Mouse (Mus musculus): ENCODE results near the gene Cand1. TPM values are rescaled to one million over a fixed set of nuclear protein-coding genes. Genes with fewer than 3 reads are reported as not detected.
A peak's percentile ranks its signal among the peaks of the same experiment; 100 is the strongest.

The Cand1 gene
- polyA plus RNA-seq, 1 experiment from 2014 or later = 35.8 TPM

GRCm38 (mm10) chr10:119206309-119206932 is 33.4 kb downstream of the Cand1 start:
- Histone ChIP-seq H3K4me3 (no peak overlapping the region), H3K4me1 (no peaks in the 10 kb centered on the region), H3K4me2 (no peak overlapping the region), H3K36me3 (peaks cover 96% of the 10 kb centered on the region), H3K9me3 (no peaks in the 10 kb centered on the region), H3K27ac (replicated peaks) (no peak overlapping the region), H3K27me3 (replicated peaks) (no peaks in the 10 kb centered on the region), H3K9ac (no peak overlapping the region)
- 87% methylated on average over 8 of the region's 8 CpGs for WGBS
- ATAC-seq (ENCODE audit: extremely low read depth, insufficient number of reproducible peaks, low FRiP score, low TSS enrichment) = no peak

GRCm38 (mm10) chr10:119205229-119205628 is 34.6 kb downstream of the Cand1 start:
- H3K4me2 ChIP-seq = no peak overlapping the region
- no peak overlapping the region for H3K27ac ChIP-seq (replicated peaks)
- H3K36me3 ChIP-seq = peaks cover 93% of the 10 kb centered on the region
- no peaks in the 10 kb centered on the region for H3K27me3 ChIP-seq (replicated peaks)
- no peaks in the 10 kb centered on the region for H3K4me1 ChIP-seq
- H3K9ac ChIP-seq = no peak overlapping the region
- no peak for ATAC-seq (ENCODE audit: extremely low read depth, insufficient number of reproducible peaks, low FRiP score, low TSS enrichment)
- 85% methylated on average over 5 of the region's 5 CpGs for WGBS
- no peaks in the 10 kb centered on the region for H3K9me3 ChIP-seq
- no peak overlapping the region for H3K4me3 ChIP-seq

GRCm38 (mm10) chr10:119204334-119204946 is 35.4 kb downstream of the Cand1 start:
- ATAC-seq (ENCODE audit: extremely low read depth, insufficient number of reproducible peaks, low FRiP score, low TSS enrichment) = no peak
- Histone ChIP-seq H3K36me3 (peaks cover 94% of the 10 kb centered on the region), H3K9me3 (no peaks in the 10 kb centered on the region), H3K4me2 (no peak overlapping the region), H3K4me3 (no peak overlapping the region), H3K27me3 (replicated peaks) (no peaks in the 10 kb centered on the region), H3K9ac (no peak overlapping the region), H3K4me1 (no peaks in the 10 kb centered on the region), H3K27ac (replicated peaks) (no peak overlapping the region)
- 81% methylated on average over 12 of the region's 12 CpGs for WGBS

- Histone ChIP-seq H3K36me3 (peaks cover 89% of the 10 kb centered on the region), H3K4me3 (no peak overlapping the region), H3K9me3 (no peaks in the 10 kb centered on the region), H3K4me2 (no peak overlapping the region), H3K27me3 (replicated peaks) (no peaks in the 10 kb centered on the region), H3K4me1 (no peaks in the 10 kb centered on the region), H3K27ac (replicated peaks) (no peak overlapping the region), H3K9ac (no peak overlapping the region)
- no peak for ATAC-seq (ENCODE audit: extremely low read depth, insufficient number of reproducible peaks, low FRiP score, low TSS enrichment)
- 92% methylated on average over 5 of the region's 5 CpGs for WGBS
Measured at GRCm38 (mm10) chr10:119199864-119200263, 40.0 kb downstream of the Cand1 start.

GRCm38 (mm10) chr10:119198186-119198880 is 41.5 kb downstream of the Cand1 start:
- H3K27ac ChIP-seq (replicated peaks) = no peak overlapping the region
- no peaks in the 10 kb centered on the region for H3K9me3 ChIP-seq
- ATAC-seq (ENCODE audit: extremely low read depth, insufficient number of reproducible peaks, low FRiP score, low TSS enrichment) = no peak
- H3K4me1 ChIP-seq = no peaks in the 10 kb centered on the region
- H3K27me3 ChIP-seq (replicated peaks) = no peaks in the 10 kb centered on the region
- H3K4me3 ChIP-seq = no peak overlapping the region
- 89% methylated on average over 9 of the region's 9 CpGs for WGBS
- H3K9ac ChIP-seq = no peak overlapping the region
- no peak overlapping the region for H3K4me2 ChIP-seq
- peaks cover 75% of the 10 kb centered on the region for H3K36me3 ChIP-seq

GRCm38 (mm10) chr10:119197621-119198150 is 42.2 kb downstream of the Cand1 start:
- H3K9ac ChIP-seq = no peak overlapping the region
- no peak overlapping the region for H3K27ac ChIP-seq (replicated peaks)
- H3K9me3 ChIP-seq = no peaks in the 10 kb centered on the region
- H3K36me3 ChIP-seq = peaks cover 68% of the 10 kb centered on the region
- no peak overlapping the region for H3K4me2 ChIP-seq
- no peaks in the 10 kb centered on the region for H3K27me3 ChIP-seq (replicated peaks)
- H3K4me3 ChIP-seq = no peak overlapping the region
- WGBS = 89% methylated on average over 13 of the region's 13 CpGs
- ATAC-seq (ENCODE audit: extremely low read depth, insufficient number of reproducible peaks, low FRiP score, low TSS enrichment) = no peak
- peaks cover 6% of the 10 kb centered on the region for H3K4me1 ChIP-seq

GRCm38 (mm10) chr10:119192598-119193372 is 47.1 kb downstream of the Cand1 start:
- ATAC-seq (ENCODE audit: extremely low read depth, insufficient number of reproducible peaks, low FRiP score, low TSS enrichment) = peak; percentile 68
- peak overlapping the region; percentile 52 for H3K9ac ChIP-seq
- no peaks in the 10 kb centered on the region for H3K27me3 ChIP-seq (replicated peaks)
- peak overlapping the region; percentile 58 for H3K4me2 ChIP-seq
- H3K4me1 ChIP-seq = peaks cover 18% of the 10 kb centered on the region
- H3K36me3 ChIP-seq = peaks cover 24% of the 10 kb centered on the region
- no peaks in the 10 kb centered on the region for H3K9me3 ChIP-seq
- H3K4me3 ChIP-seq = 0 out of 2 replicates have a peak overlapping the region, but pooled peaks have one; percentile 13
- peak overlapping the region; percentile 88 for H3K27ac ChIP-seq (replicated peaks)
- 8% methylated on average over 8 of the region's 8 CpGs for WGBS

- no peaks in the 10 kb centered on the region for H3K36me3 ChIP-seq
- no peak overlapping the region for H3K9ac ChIP-seq
- H3K27ac ChIP-seq (replicated peaks) = no peak overlapping the region
- H3K9me3 ChIP-seq = no peaks in the 10 kb centered on the region
- ATAC-seq (ENCODE audit: extremely low read depth, insufficient number of reproducible peaks, low FRiP score, low TSS enrichment) = no peak
- 58% methylated on average over 4 of the region's 4 CpGs for WGBS
- H3K4me2 ChIP-seq = no peak overlapping the region
- no peak overlapping the region for H3K4me3 ChIP-seq
- H3K4me1 ChIP-seq = peaks cover 13% of the 10 kb centered on the region
- no peaks in the 10 kb centered on the region for H3K27me3 ChIP-seq (replicated peaks)
Measured at GRCm38 (mm10) chr10:119187720-119188119, 52.1 kb downstream of the Cand1 start.

- H3K4me1 ChIP-seq = no peaks in the 10 kb centered on the region
- H3K36me3 ChIP-seq = no peaks in the 10 kb centered on the region
- no peak for ATAC-seq (ENCODE audit: extremely low read depth, insufficient number of reproducible peaks, low FRiP score, low TSS enrichment)
- H3K4me2 ChIP-seq = no peak overlapping the region
- no peaks in the 10 kb centered on the region for H3K27me3 ChIP-seq (replicated peaks)
- no peak overlapping the region for H3K4me3 ChIP-seq
- 79% methylated on average over 3 of the region's 3 CpGs for WGBS
- no peak overlapping the region for H3K27ac ChIP-seq (replicated peaks)
- no peak overlapping the region for H3K9ac ChIP-seq
- H3K9me3 ChIP-seq = no peaks in the 10 kb centered on the region
Measured at GRCm38 (mm10) chr10:119169656-119170055, 70.2 kb downstream of the Cand1 start.

GRCm38 (mm10) chr10:119169237-119169636 is 70.6 kb downstream of the Cand1 start:
- WGBS = 82% methylated on average over 13 of the region's 13 CpGs
- Histone ChIP-seq H3K4me1 (no peaks in the 10 kb centered on the region), H3K4me3 (no peak overlapping the region), H3K27ac (replicated peaks) (no peak overlapping the region), H3K27me3 (replicated peaks) (no peaks in the 10 kb centered on the region), H3K9ac (no peak overlapping the region), H3K36me3 (no peaks in the 10 kb centered on the region), H3K4me2 (no peak overlapping the region), H3K9me3 (no peaks in the 10 kb centered on the region)
- ATAC-seq (ENCODE audit: extremely low read depth, insufficient number of reproducible peaks, low FRiP score, low TSS enrichment) = no peak

- Histone ChIP-seq H3K36me3 (no peaks in the 10 kb centered on the region), H3K9me3 (no peaks in the 10 kb centered on the region), H3K27me3 (replicated peaks) (no peaks in the 10 kb centered on the region), H3K27ac (replicated peaks) (no peak overlapping the region), H3K4me2 (no peak overlapping the region), H3K4me3 (no peak overlapping the region), H3K4me1 (no peaks in the 10 kb centered on the region), H3K9ac (no peak overlapping the region)
- WGBS = 32% methylated on average over 14 of the region's 14 CpGs
- ATAC-seq (ENCODE audit: extremely low read depth, insufficient number of reproducible peaks, low FRiP score, low TSS enrichment) = no peak
Measured at GRCm38 (mm10) chr10:119168791-119169190, 71.1 kb downstream of the Cand1 start.

All from heart, embryonic 13.5 days (tissue).